ENCODE assay signal across 26 mouse cellular contexts in the genomic region with DNA sequence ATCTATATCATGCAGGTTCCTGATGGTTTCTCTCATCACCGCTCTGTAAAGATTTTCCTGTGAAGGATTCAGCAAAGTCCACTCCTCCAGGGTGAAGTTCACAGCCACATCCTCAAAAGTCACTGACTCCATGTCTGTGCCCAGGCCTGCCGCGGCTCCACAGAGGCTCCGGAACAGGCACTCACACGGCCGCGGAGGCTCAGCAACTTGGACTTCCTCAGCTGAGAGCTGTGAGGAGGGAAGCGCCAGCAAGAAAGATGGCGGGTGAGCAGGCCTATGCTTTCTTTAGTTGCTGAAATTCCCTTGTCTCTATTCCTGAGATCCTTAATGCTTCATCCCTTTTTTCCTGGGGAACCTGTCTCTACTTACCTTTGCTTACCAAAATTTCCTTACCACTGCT. TPM values are rescaled to one million over a fixed set of nuclear protein-coding genes. Genes with fewer than 3 reads are reported as not detected.
A peak's percentile ranks its signal among the peaks of the same experiment; 100 is the strongest.
ATAC-seq and TF ChIP-seq lines count a peak whose summit lies in the region.
"Not testable (repeated sequence)": the region's sequence is repeated elsewhere in the genome, so short reads cannot be mapped to it uniquely, and the experiment has no call there.
"Had no signal": no experiment of that assay in that cellular context is flagged by ENCODE, and none has a peak within 500 bp of the region (broad histone marks: within the 10 kb centered on the region; RNA-seq: fewer than 3 reads in every experiment).

No protein-coding gene starts in this region.

- peaks cover 24% of the 10 kb centered on the region for H3K9me3 ChIP-seq in E14TG2a.4 (ENCODE audit: low read length)

- H3K27me3 ChIP-seq in E14TG2a.4 (ENCODE audit: insufficient read depth, low read length), result peaks cover 43% of the 10 kb centered on the region

- TF ChIP-seq CTCF in E14TG2a.4 (conservative IDR thresholded peaks at IDR 0.05; ENCODE audit: low read length), result not testable (repeated sequence)

- not testable (repeated sequence) for H3K36me3 ChIP-seq in E14TG2a.4 (ENCODE audit: insufficient read depth, low read length)

- peak overlapping the region; percentile 41; the same call in 1 of the 2 replicates for H3K4me3 ChIP-seq in E14TG2a.4 (replicated peaks; ENCODE audit: low read length)

- H3K4me1 ChIP-seq in E14TG2a.4 (replicated peaks; ENCODE audit: low read depth, low read length), result peaks cover 16% of the 10 kb centered on the region

- peak; percentile 81 for ATAC-seq in cerebellum, adult (ENCODE audit: insufficient number of reproducible peaks, low FRiP score, low TSS enrichment)
- peak; percentile 79 for ATAC-seq in erythroid progenitor cell, adult 5-6 weeks (replicated peaks; ENCODE audit: low FRiP score, poor library complexity, severe bottlenecking)
- ATAC-seq in granulocyte monocyte progenitor cell, adult 5-6 weeks (replicated peaks; ENCODE audit: poor library complexity, severe bottlenecking), result peak; percentile 98
- peak; percentile 43 for ATAC-seq in inflammation-experienced regulatory T-cells, adult 6 months
- ATAC-seq in megakaryocyte, adult 5-6 weeks (ENCODE audit: poor library complexity, severe bottlenecking), result peak; percentile 99
- peak; percentile 90; the same call in 1 of the 2 replicates for ATAC-seq in monocyte, adult 5-6 weeks (replicated peaks; ENCODE audit: insufficient number of reproducible peaks, low FRiP score, low TSS enrichment, poor library complexity, severe bottlenecking)

RNA-seq across cellular contexts. Expression of gene Spata3, which starts 0.9 kb away (rescaled TPM):
- not detected in 2 replicates for total RNA-seq in erythroid progenitor cell, adult 5-6 weeks (2015; ENCODE audit: low replicate concordance)
- total RNA-seq in erythroid progenitor cell, adult 5-6 weeks (2017; ENCODE audit: low replicate concordance), result not detected in 2 replicates
- not detected in 2 replicates for total RNA-seq in granulocyte monocyte progenitor cell, adult 5-6 weeks (2014; fragmentation: Nextera tagmentation)
- not detected in 2 replicates for total RNA-seq in granulocyte monocyte progenitor cell, adult 5-6 weeks (2017)
- under 1 TPM in 1 of 3 experiments, not detected in 2; 0.39 TPM for polyA plus RNA-seq in inflammation-experienced regulatory T-cells, adult 6 months (2017; shearing (Covaris generic))
- total RNA-seq in megakaryocyte, adult 5-6 weeks (2015), result not detected in 2 replicates
- total RNA-seq in megakaryocyte, adult 5-6 weeks (2017), result not detected in 2 replicates
- total RNA-seq in monocyte, adult 5-6 weeks (2017), result not detected in 3 replicates
- total RNA-seq: adrenal gland, adult 2 months; adrenal gland, postnatal 14 days; adrenal gland, postnatal 4 days; ES-E14; gastrocnemius, adult 2 months; gastrocnemius, postnatal 14 days; gastrocnemius, postnatal 4 days; heart, adult 2 months; heart, postnatal 14 days; heart, postnatal 4 days had no signal
- polyA plus RNA-seq: adrenal gland, adult 2 months; embryonic facial prominence, embryonic 11.5 days; embryonic facial prominence, embryonic 14.5 days; forebrain, embryonic 12.5 days; heart, embryonic 10.5 days; heart, embryonic 13.5 days; heart, embryonic 16.5 days; hindbrain, embryonic 12.5 days; intestine, embryonic 15.5 days; Patski had no signal

RNA-seq across cellular contexts. Expression of gene 2810459M11Rik, which starts 29.9 kb away (rescaled TPM):
- total RNA-seq in erythroid progenitor cell, adult 5-6 weeks (2015; ENCODE audit: low replicate concordance), result not detected in 2 replicates
- not detected in 2 replicates for total RNA-seq in erythroid progenitor cell, adult 5-6 weeks (2017; ENCODE audit: low replicate concordance)
- total RNA-seq in granulocyte monocyte progenitor cell, adult 5-6 weeks (2014; fragmentation: Nextera tagmentation), result not detected in 2 replicates
- not detected in 2 replicates for total RNA-seq in granulocyte monocyte progenitor cell, adult 5-6 weeks (2017)
- polyA plus RNA-seq in inflammation-experienced regulatory T-cells, adult 6 months (2017; shearing (Covaris generic)), result not detected
- not detected in 2 replicates for total RNA-seq in megakaryocyte, adult 5-6 weeks (2015)
- total RNA-seq in megakaryocyte, adult 5-6 weeks (2017), result not detected in 2 replicates
- total RNA-seq in monocyte, adult 5-6 weeks (2017), result 0.21 TPM in 1 of 3 replicates, not detected in the others
- total RNA-seq: heart, adult 2 months; heart, postnatal 14 days; heart, postnatal 4 days had no signal
- polyA plus RNA-seq: Patski had no signal

RNA-seq across cellular contexts. Expression of gene Psmd1, which starts 48.4 kb away (rescaled TPM):
- 54.8 and 84.7 TPM in 2 replicates for total RNA-seq in erythroid progenitor cell, adult 5-6 weeks (2015; ENCODE audit: low replicate concordance)
- total RNA-seq in erythroid progenitor cell, adult 5-6 weeks (2017; ENCODE audit: low replicate concordance), result 83.6 and 94.6 TPM in 2 replicates
- 88.8 and 122 TPM in 2 replicates for total RNA-seq in granulocyte monocyte progenitor cell, adult 5-6 weeks (2014; fragmentation: Nextera tagmentation)
- 160 and 161 TPM in 2 replicates for total RNA-seq in granulocyte monocyte progenitor cell, adult 5-6 weeks (2017)
- polyA plus RNA-seq in inflammation-experienced regulatory T-cells, adult 6 months (2017; shearing (Covaris generic)), result 10 to 100 TPM; 63.5 to 99.4 (median 83.7) TPM
- 58.4 and 59.6 TPM in 2 replicates for total RNA-seq in megakaryocyte, adult 5-6 weeks (2015)
- 89.5 and 91.9 TPM in 2 replicates for total RNA-seq in megakaryocyte, adult 5-6 weeks (2017)
- total RNA-seq in monocyte, adult 5-6 weeks (2017), result 67.2 to 76.2 TPM (median 72.3 TPM) in 3 replicates

RNA-seq across cellular contexts. Expression of gene Gpr55, which starts 55.0 kb away (rescaled TPM):
- not detected in 2 replicates for total RNA-seq in erythroid progenitor cell, adult 5-6 weeks (2015; ENCODE audit: low replicate concordance)
- total RNA-seq in erythroid progenitor cell, adult 5-6 weeks (2017; ENCODE audit: low replicate concordance), result 0.39 TPM in 1 of 2 replicates, not detected in the other
- not detected in 2 replicates for total RNA-seq in granulocyte monocyte progenitor cell, adult 5-6 weeks (2014; fragmentation: Nextera tagmentation)
- not detected in 2 replicates for total RNA-seq in granulocyte monocyte progenitor cell, adult 5-6 weeks (2017)
- polyA plus RNA-seq in inflammation-experienced regulatory T-cells, adult 6 months (2017; shearing (Covaris generic)), result 1 to 10 TPM; 2.3 to 5.7 (median 2.6) TPM
- total RNA-seq in megakaryocyte, adult 5-6 weeks (2015), result 0.07 TPM in 2 replicates
- 0.33 and 0.53 TPM in 2 replicates for total RNA-seq in megakaryocyte, adult 5-6 weeks (2017)
- 2.2 to 4.9 TPM (median 4.7 TPM) in 3 replicates for total RNA-seq in monocyte, adult 5-6 weeks (2017)
- total RNA-seq: gastrocnemius, adult 2 months; gastrocnemius, postnatal 14 days; gastrocnemius, postnatal 4 days; heart, adult 2 months; heart, postnatal 14 days; heart, postnatal 4 days had no signal
- polyA plus RNA-seq: embryonic facial prominence, embryonic 11.5 days; embryonic facial prominence, embryonic 14.5 days; forebrain, embryonic 12.5 days; heart, adult 2 months; heart, embryonic 10.5 days; Patski had no signal

Comparison
In these comparisons a context has a peak if more than half of its experiments do, and no peak if none do; other contexts are left out.
1. Peak in every context shown above with its lines: ATAC-seq and H3K4me3 ChIP-seq.
2. ATAC-seq: peak in every context shown above with its lines; median percentile 99 in megakaryocyte, adult 5-6 weeks; 98 in granulocyte monocyte progenitor cell, adult 5-6 weeks; 90 in monocyte, adult 5-6 weeks; 81 in cerebellum, adult; 79 in erythroid progenitor cell, adult 5-6 weeks; 43 in inflammation-experienced regulatory T-cells, adult 6 months.